ENCODE assay signal across 10 mouse cellular contexts in the genomic region with DNA sequence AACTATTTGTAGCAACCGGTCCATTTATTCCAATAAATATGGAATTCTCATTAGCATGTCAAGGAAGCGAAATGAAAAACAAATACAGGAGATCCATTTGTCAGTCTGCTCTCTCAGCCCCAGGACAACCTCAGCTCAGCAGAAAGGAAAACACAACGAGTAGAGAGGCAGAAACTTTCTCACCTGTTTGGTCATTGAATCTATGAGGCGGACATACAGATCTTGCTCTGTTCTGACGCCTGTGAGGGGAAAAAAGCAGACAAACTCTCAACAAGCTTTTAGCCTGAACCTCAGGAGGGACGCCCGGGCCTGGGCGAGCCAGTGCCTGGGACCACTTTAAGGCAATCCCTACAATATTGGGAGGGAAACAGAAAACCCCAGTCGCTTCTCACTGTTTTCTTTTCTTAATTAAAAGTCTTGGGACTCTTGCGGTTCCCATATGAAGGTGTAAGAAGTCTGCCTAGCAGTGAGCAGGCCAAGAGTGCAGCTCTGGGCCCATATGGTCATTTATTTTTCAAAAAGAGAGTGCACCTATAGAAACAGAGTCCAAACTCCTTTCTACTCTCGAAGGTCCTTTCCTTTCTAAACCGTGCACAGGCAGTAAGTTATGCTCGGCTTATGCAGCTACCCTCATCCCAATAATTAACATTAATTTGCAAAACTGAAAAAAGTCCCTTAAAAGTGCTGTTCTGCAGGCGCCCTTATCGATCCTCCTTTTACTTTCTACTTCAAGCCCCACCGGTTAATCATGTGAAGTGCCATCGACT. TPM values are rescaled to one million over a fixed set of nuclear protein-coding genes. Genes with fewer than 3 reads are reported as not detected.
A peak's percentile ranks its signal among the peaks of the same experiment; 100 is the strongest.
DNase-seq lines count a peak whose midpoint lies in the region; ATAC-seq lines count a peak whose summit lies in the region.
"Had no signal": no experiment of that assay in that cellular context is flagged by ENCODE, and none has a peak within 500 bp of the region (broad histone marks: within the 10 kb centered on the region; RNA-seq: fewer than 3 reads in every experiment).

No protein-coding gene starts in this region.

- 4% methylated on average over 17 of the region's 17 CpGs for WGBS in liver, embryonic 11.5 days
- WGBS in forebrain, embryonic 11.5 days = 1% methylated on average over 17 of the region's 17 CpGs
- WGBS in limb, embryonic 11.5 days = under 1% methylated on average over 17 of the region's 17 CpGs

- no peak for DNase-seq in liver, embryonic 11.5 days (ENCODE audit: low spot score)
- no peak for DNase-seq in liver
- no peak for DNase-seq in forebrain, embryonic 11.5 days (ENCODE audit: low spot score)
- DNase-seq in limb, embryonic 11.5 days (ENCODE audit: low spot score) = peak; percentile 58
- DNase-seq in retina, embryonic 14.5 days (ENCODE audit: low spot score) = peak; percentile 36
- no peak for DNase-seq in thymus, postnatal 4 days
- no peak for DNase-seq in spleen, postnatal 10 days (ENCODE audit: low spot score in 2 of 2)
- DNase-seq: liver, embryonic 13.5 days had no signal

- no peak overlapping the region for H3K9ac ChIP-seq in liver, embryonic 11.5 days (ENCODE audit: low read depth, low read length)
- peak overlapping the region; percentile 29 for H3K9ac ChIP-seq in forebrain, embryonic 11.5 days (ENCODE audit: low read length)
- H3K9ac ChIP-seq in limb, embryonic 11.5 days (ENCODE audit: low read length) = peak overlapping the region; percentile 93
- H3K9ac ChIP-seq: liver, embryonic 13.5 days had no signal

- H3K27me3 ChIP-seq in liver, embryonic 11.5 days (replicated peaks; ENCODE audit: control insufficient read depth, insufficient read depth, low read length) = peaks cover 95% of the 10 kb centered on the region
- peaks cover 76% of the 10 kb centered on the region for H3K27me3 ChIP-seq in forebrain, embryonic 11.5 days (ENCODE audit: control insufficient read depth, insufficient read depth, low read length)
- H3K27me3 ChIP-seq in limb, embryonic 11.5 days (ENCODE audit: control insufficient read depth, insufficient read depth, low read length) = peaks cover 38% of the 10 kb centered on the region

- H3K4me1 ChIP-seq in liver, embryonic 11.5 days (replicated peaks; ENCODE audit: control insufficient read depth, insufficient read depth, low read length) = peaks cover 18% of the 10 kb centered on the region
- H3K4me1 ChIP-seq in forebrain, embryonic 11.5 days (replicated peaks; ENCODE audit: control insufficient read depth, insufficient read depth, low read length) = peaks cover 38% of the 10 kb centered on the region
- H3K4me1 ChIP-seq in limb, embryonic 11.5 days (ENCODE audit: control insufficient read depth, insufficient read depth, low read length) = peaks cover 43% of the 10 kb centered on the region

- H3K27ac ChIP-seq in liver, embryonic 11.5 days (ENCODE audit: low read depth, low read length) = no peak overlapping the region
- no peak overlapping the region for H3K27ac ChIP-seq in forebrain, embryonic 11.5 days (ENCODE audit: low read depth, low read length)
- 0 out of 2 replicates have a peak overlapping the region, but pooled peaks have one; percentile 30 for H3K27ac ChIP-seq in limb, embryonic 11.5 days (replicated peaks; ENCODE audit: low read depth, low read length)
- H3K27ac ChIP-seq: liver, embryonic 13.5 days had no signal

- peak overlapping the region; percentile 88 for H3K4me2 ChIP-seq in liver, embryonic 11.5 days
- peak overlapping the region; percentile 86 for H3K4me2 ChIP-seq in forebrain, embryonic 11.5 days (ENCODE audit: low read depth, low read length, severe bottlenecking)
- peak overlapping the region; percentile 95 for H3K4me2 ChIP-seq in limb, embryonic 11.5 days (ENCODE audit: low read depth, severe bottlenecking)

- peak overlapping the region; percentile 57; the same call in 1 of the 2 replicates for H3K4me3 ChIP-seq in liver, embryonic 11.5 days (ENCODE audit: low read depth, low read length)
- peak overlapping the region; percentile 54 for H3K4me3 ChIP-seq in forebrain, embryonic 11.5 days (ENCODE audit: low read depth, low read length)
- peak overlapping the region; percentile 83 for H3K4me3 ChIP-seq in limb, embryonic 11.5 days (ENCODE audit: low read depth, low read length)

- ATAC-seq in liver, embryonic 11.5 days (replicated peaks; ENCODE audit: low FRiP score) = no peak
- no peak for ATAC-seq in forebrain, embryonic 11.5 days (replicated peaks; ENCODE audit: low FRiP score)
- no peak for ATAC-seq in limb, embryonic 11.5 days (ENCODE audit: insufficient number of reproducible peaks, low FRiP score, low TSS enrichment, low read depth)
- no peak for ATAC-seq in monocyte, adult 5-6 weeks (replicated peaks; ENCODE audit: insufficient number of reproducible peaks, low FRiP score, low TSS enrichment, poor library complexity, severe bottlenecking)

- H3K9me3 ChIP-seq in liver, embryonic 11.5 days (ENCODE audit: control insufficient read depth, low read length) = no peaks in the 10 kb centered on the region
- no peaks in the 10 kb centered on the region for H3K9me3 ChIP-seq in forebrain, embryonic 11.5 days (ENCODE audit: control insufficient read depth, low read length)
- H3K9me3 ChIP-seq in limb, embryonic 11.5 days (ENCODE audit: control insufficient read depth, low read length) = no peaks in the 10 kb centered on the region
- H3K9me3 ChIP-seq: liver, embryonic 13.5 days had no signal

- no peaks in the 10 kb centered on the region for H3K36me3 ChIP-seq in liver, embryonic 11.5 days (ENCODE audit: control insufficient read depth, insufficient read depth, low read length)
- H3K36me3 ChIP-seq in forebrain, embryonic 11.5 days (ENCODE audit: control insufficient read depth, insufficient read depth, low read length) = no peaks in the 10 kb centered on the region
- no peaks in the 10 kb centered on the region for H3K36me3 ChIP-seq in limb, embryonic 11.5 days (ENCODE audit: control insufficient read depth, insufficient read depth, low read length)
- H3K36me3 ChIP-seq: liver, embryonic 13.5 days had no signal

RNA-seq across cellular contexts. Expression of gene Ebf3, which starts 1.9 kb away (rescaled TPM):
- 0.55 and 0.83 TPM in 2 replicates for polyA plus RNA-seq in liver, embryonic 11.5 days (2014; fragmentation: Nextera tagmentation; extraction: Ambion mirVana)
- 2.9 and 3.6 TPM in 2 replicates for polyA plus RNA-seq in forebrain, embryonic 11.5 days (2014; fragmentation: Nextera tagmentation; extraction: Ambion mirVana)
- polyA plus RNA-seq in limb, embryonic 11.5 days (2014; fragmentation: Nextera tagmentation; extraction: Ambion mirVana) = 9.8 and 10.3 TPM in 2 replicates
- not detected in 3 replicates for total RNA-seq in monocyte, adult 5-6 weeks (2017)
- polyA plus RNA-seq: erythroblast, embryonic 14.5 days had no signal

Comparison
In these comparisons a context has a peak if more than half of its experiments do, and no peak if none do; other contexts are left out.
1. DNase-seq: peak in limb, embryonic 11.5 days (single experiment) and retina, embryonic 14.5 days (single experiment); none in liver, embryonic 11.5 days (single experiment), liver (single experiment), forebrain, embryonic 11.5 days (single experiment), thymus, postnatal 4 days (single experiment) and spleen, postnatal 10 days (0 of 2).
2. Peak in every context shown above with its lines, with median percentiles within 50 percentile points of each other: H3K4me2 ChIP-seq and H3K4me3 ChIP-seq.